Mouse (Mus musculus): ENCODE results near the gene Gpc6. TPM values are rescaled to one million over a fixed set of nuclear protein-coding genes. Genes with fewer than 3 reads are reported as not detected.

The Gpc6 gene
- total RNA-seq, 4 experiments from 2014 or later, result 10.0 to 12.9 (median 10.9) TPM

GRCm38 (mm10) chr14:117841797-117842553 is 916.9 kb downstream of the Gpc6 start:
- DNase-seq (ENCODE audit: low spot score in 2 of 2), result no peak

GRCm38 (mm10) chr14:117849591-117850505 is 924.7 kb downstream of the Gpc6 start:
- no peak for DNase-seq (ENCODE audit: low spot score in 2 of 2)

- DNase-seq (ENCODE audit: low spot score in 2 of 2), result no peak
Measured at GRCm38 (mm10) chr14:117852266-117852665, 927.2 kb downstream of the Gpc6 start.

- DNase-seq (ENCODE audit: low spot score in 2 of 2), result no peak
Measured at GRCm38 (mm10) chr14:117852842-117853241, 927.7 kb downstream of the Gpc6 start.

GRCm38 (mm10) chr14:117854498-117854897 is 929.4 kb downstream of the Gpc6 start:
- DNase-seq (ENCODE audit: low spot score in 2 of 2), result no peak

GRCm38 (mm10) chr14:117871268-117871667 is 946.2 kb downstream of the Gpc6 start:
- no peak for DNase-seq (ENCODE audit: low spot score in 2 of 2)

GRCm38 (mm10) chr14:117879313-117879712 is 954.2 kb downstream of the Gpc6 start:
- no peak for DNase-seq (ENCODE audit: low spot score in 2 of 2)

GRCm38 (mm10) chr14:117881112-117881511 is 956.0 kb downstream of the Gpc6 start:
- no peak for DNase-seq (ENCODE audit: low spot score in 2 of 2)

- peak in 1 of 2 experiments; percentile 38 for DNase-seq (ENCODE audit: low spot score in 2 of 2)
Measured at GRCm38 (mm10) chr14:117882222-117882621, 957.1 kb downstream of the Gpc6 start.

- DNase-seq (ENCODE audit: low spot score in 2 of 2), result no peak
Measured at GRCm38 (mm10) chr14:117889653-117890052, 964.5 kb downstream of the Gpc6 start.

- DNase-seq (ENCODE audit: low spot score in 2 of 2), result no peak
Measured at GRCm38 (mm10) chr14:117891426-117891825, 966.3 kb downstream of the Gpc6 start.

- DNase-seq (ENCODE audit: low spot score in 2 of 2), result no peak
Measured at GRCm38 (mm10) chr14:117892026-117892425, 966.9 kb downstream of the Gpc6 start.

GRCm38 (mm10) chr14:117894869-117895538 is 969.9 kb downstream of the Gpc6 start:
- DNase-seq (ENCODE audit: low spot score in 2 of 2), result no peak

GRCm38 (mm10) chr14:117895539-117895912 is 970.4 kb downstream of the Gpc6 start:
- peak; percentile 20 to 61 for DNase-seq (ENCODE audit: low spot score in 2 of 2)

GRCm38 (mm10) chr14:117904300-117904699 is 979.2 kb downstream of the Gpc6 start:
- DNase-seq (ENCODE audit: low spot score in 2 of 2), result no peak

- DNase-seq (ENCODE audit: low spot score in 2 of 2), result no peak
Measured at GRCm38 (mm10) chr14:117905701-117906100, 980.6 kb downstream of the Gpc6 start.

- no peak for DNase-seq (ENCODE audit: low spot score in 2 of 2)
Measured at GRCm38 (mm10) chr14:117906361-117906760, 981.2 kb downstream of the Gpc6 start.

- no peak for DNase-seq (ENCODE audit: low spot score in 2 of 2)
Measured at GRCm38 (mm10) chr14:117908231-117908920, 983.3 kb downstream of the Gpc6 start.

- DNase-seq (ENCODE audit: low spot score in 2 of 2), result no peak
Measured at GRCm38 (mm10) chr14:117909046-117909445, 983.9 kb downstream of the Gpc6 start.

GRCm38 (mm10) chr14:117910323-117910722 is 985.2 kb downstream of the Gpc6 start:
- DNase-seq (ENCODE audit: low spot score in 2 of 2), result no peak

GRCm38 (mm10) chr14:117912624-117913270 is 987.6 kb downstream of the Gpc6 start:
- DNase-seq (ENCODE audit: low spot score in 2 of 2), result no peak

Measured in layer of hippocampus, adult 8-10 months (tissue).